Mouse (Mus musculus) embryonic fibroblast, embryonic 13.5 days (primary cell): ENCODE data around the gene Pik3cb.

Experiments used
- CTCF ChIP-seq: IDR thresholded peaks from 2 replicates; pipeline ENCODE4 v1.5.1; 2011; ENCODE audit warnings: mild to moderate bottlenecking, control low read depth, low read length, moderate library complexity, borderline replicate concordance; ENCODE audit not compliant: insufficient read depth
- POLR2A ChIP-seq: IDR thresholded peaks from 2 replicates; pipeline ENCODE4 v1.6.1; 2011; ENCODE audit warnings: low read depth, mild to moderate bottlenecking, control low read depth, low read length, moderate library complexity

DNA sequence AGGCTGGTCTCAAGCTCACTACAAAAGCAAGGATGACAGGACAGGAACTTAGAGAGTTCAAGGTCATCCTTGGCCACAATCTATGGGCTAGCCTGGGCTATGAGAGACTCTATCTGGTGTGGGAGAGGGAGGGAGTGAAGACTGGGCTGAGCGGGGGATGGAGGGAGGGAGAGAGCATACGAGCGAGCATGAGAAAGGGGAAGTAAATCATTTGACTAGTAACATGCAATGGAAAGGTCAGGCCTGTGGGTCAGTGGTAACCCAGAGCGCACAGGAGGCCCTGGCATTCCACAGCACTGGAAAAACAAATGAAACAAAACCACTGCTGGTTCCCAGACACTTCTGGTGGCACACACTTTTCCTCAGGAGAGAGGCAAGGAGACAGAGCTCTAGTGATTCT is 67.9 kb downstream of the Pik3cb start:
- no peak for TF ChIP-seq CTCF
- no peak for TF ChIP-seq POLR2A
